Mouse (Mus musculus) lung, postnatal 0 days (tissue): Measurements from ENCODE around the gene Sppl2b.
"Not testable (repeated sequence)": the region's sequence is repeated elsewhere in the genome, so short reads cannot be mapped to it uniquely, and the experiment has no call there.

Experiments
- CTCF ChIP-seq: IDR thresholded peaks from 2 replicates; pipeline ENCODE4 v1.5.1; 2016; ENCODE audit warnings: antibody characterized with exemption, mild to moderate bottlenecking
- EP300 ChIP-seq: IDR thresholded peaks from 2 replicates; pipeline ENCODE4 v1.6.1; 2016; ENCODE audit warnings: antibody characterized with exemption, mild to moderate bottlenecking, control low read depth

- not testable (repeated sequence) for TF ChIP-seq EP300, CTCF
These were observed 38.8 kb upstream of the Sppl2b start for GRCm38 (mm10) chr10:80816303-80816702.
